Mouse (Mus musculus): ENCODE results near the gene Crybb1. TPM values are rescaled to one million over a fixed set of nuclear protein-coding genes. Genes with fewer than 3 reads are reported as not detected.
A peak's percentile ranks its signal among the peaks of the same experiment; 100 is the strongest.

The Crybb1 gene
- total RNA-seq, 4 experiments from 2014 or later, result 0.74 to 7.0 (median 2.6) TPM

GRCm38 (mm10) chr5:112286984-112287641 is 31.5 kb downstream of the Crybb1 start:
- DNase-seq, result no peak

- no peak for DNase-seq
Observed at GRCm38 (mm10) chr5:112287652-112288051, 32.0 kb downstream of the Crybb1 start.

GRCm38 (mm10) chr5:112288193-112289141 is 32.9 kb downstream of the Crybb1 start:
- no peak for DNase-seq

- no peak for DNase-seq
Observed at GRCm38 (mm10) chr5:112289236-112289635, 33.6 kb downstream of the Crybb1 start.

- DNase-seq, result no peak
Observed at GRCm38 (mm10) chr5:112289819-112290535, 34.4 kb downstream of the Crybb1 start.

- DNase-seq, result no peak
Observed at GRCm38 (mm10) chr5:112290536-112290880, 34.9 kb downstream of the Crybb1 start.

- DNase-seq, result no peak
Observed at GRCm38 (mm10) chr5:112291866-112292265, 36.3 kb downstream of the Crybb1 start.

- DNase-seq, result peak; percentile 78
Observed at GRCm38 (mm10) chr5:112292343-112292980, 36.8 kb downstream of the Crybb1 start.

GRCm38 (mm10) chr5:112293800-112294199 is 38.2 kb downstream of the Crybb1 start:
- no peak for DNase-seq

GRCm38 (mm10) chr5:112294696-112295095 is 39.1 kb downstream of the Crybb1 start:
- DNase-seq, result no peak

- DNase-seq, result peak; percentile 73
Observed at GRCm38 (mm10) chr5:112295162-112295561, 39.5 kb downstream of the Crybb1 start.

GRCm38 (mm10) chr5:112295564-112295963 is 39.9 kb downstream of the Crybb1 start:
- no peak for DNase-seq

GRCm38 (mm10) chr5:112296404-112297181 is 41.0 kb downstream of the Crybb1 start:
- no peak for DNase-seq

GRCm38 (mm10) chr5:112297257-112297656 is 41.6 kb downstream of the Crybb1 start:
- DNase-seq, result no peak

- peak; percentile 87 for DNase-seq
Observed at GRCm38 (mm10) chr5:112298226-112298988, 42.8 kb downstream of the Crybb1 start.

- DNase-seq, result no peak
Observed at GRCm38 (mm10) chr5:112299399-112299798, 43.8 kb downstream of the Crybb1 start.

- no peak for DNase-seq
Observed at GRCm38 (mm10) chr5:112300112-112300511, 44.5 kb downstream of the Crybb1 start.

- no peak for DNase-seq
Observed at GRCm38 (mm10) chr5:112300721-112301308, 45.2 kb downstream of the Crybb1 start.

- no peak for DNase-seq
Observed at GRCm38 (mm10) chr5:112301694-112302093, 46.1 kb downstream of the Crybb1 start.

GRCm38 (mm10) chr5:112302310-112302709 is 46.7 kb downstream of the Crybb1 start:
- DNase-seq, result peak; percentile 70
